Mouse (Mus musculus): Measurements from ENCODE around the gene Fcrl5. TPM values are rescaled to one million over a fixed set of nuclear protein-coding genes. Genes with fewer than 3 reads are reported as not detected.

Gene Fcrl5
- polyA plus RNA-seq, 1 experiment from 2014 or later = not detected

DNA sequence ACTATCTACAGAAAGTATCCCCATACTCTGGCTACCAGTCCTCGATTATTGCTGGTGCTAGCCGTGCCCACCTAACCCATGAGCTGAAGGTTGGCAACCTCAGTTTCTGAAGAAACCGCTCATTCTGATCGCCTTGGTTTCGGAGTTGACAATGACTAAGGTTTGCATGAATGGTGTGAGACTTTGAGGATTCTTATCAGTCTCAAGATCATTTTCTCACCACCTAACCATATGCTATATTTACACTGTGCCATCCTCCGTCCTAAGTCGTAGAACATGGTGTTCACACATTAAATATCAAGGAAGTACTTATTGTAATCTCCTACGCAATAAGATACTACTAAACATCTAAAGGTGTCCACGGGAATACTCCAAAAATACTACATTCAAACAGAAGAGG lies 88.1 kb downstream of the Fcrl5 start:
- Histone ChIP-seq H3K9ac (ENCODE audit: low read depth, low read length) (no peak overlapping the region), H3K27ac (no peak overlapping the region), H3K36me3 (ENCODE audit: insufficient read depth, low read length) (peaks cover 10% of the 10 kb centered on the region; the same call in 1 of the 2 replicates), H3K4me1 (replicated peaks; ENCODE audit: insufficient read depth, low read length) (0 out of 2 replicates have a peak, but pooled peaks cover 12% of the 10 kb centered on the region), H3K27me3 (ENCODE audit: insufficient read depth, low read length) (no peaks in the 10 kb centered on the region), H3K4me3 (replicated peaks; ENCODE audit: low read depth, low read length) (no peak overlapping the region), H3K9me3 (replicated peaks; ENCODE audit: low read length) (no peaks in the 10 kb centered on the region), H3K4me2 (ENCODE audit: low read length) (no peak overlapping the region)
- WGBS = 93% methylated on average over 9 of the region's 9 CpGs
- no peak for DNase-seq (ENCODE audit: low spot score)
- no peak for ATAC-seq (replicated peaks; ENCODE audit: low FRiP score, low read depth)
- no peak for TF ChIP-seq CTCF (IDR thresholded peaks at IDR 0.05; ENCODE audit: low read depth)

DNA sequence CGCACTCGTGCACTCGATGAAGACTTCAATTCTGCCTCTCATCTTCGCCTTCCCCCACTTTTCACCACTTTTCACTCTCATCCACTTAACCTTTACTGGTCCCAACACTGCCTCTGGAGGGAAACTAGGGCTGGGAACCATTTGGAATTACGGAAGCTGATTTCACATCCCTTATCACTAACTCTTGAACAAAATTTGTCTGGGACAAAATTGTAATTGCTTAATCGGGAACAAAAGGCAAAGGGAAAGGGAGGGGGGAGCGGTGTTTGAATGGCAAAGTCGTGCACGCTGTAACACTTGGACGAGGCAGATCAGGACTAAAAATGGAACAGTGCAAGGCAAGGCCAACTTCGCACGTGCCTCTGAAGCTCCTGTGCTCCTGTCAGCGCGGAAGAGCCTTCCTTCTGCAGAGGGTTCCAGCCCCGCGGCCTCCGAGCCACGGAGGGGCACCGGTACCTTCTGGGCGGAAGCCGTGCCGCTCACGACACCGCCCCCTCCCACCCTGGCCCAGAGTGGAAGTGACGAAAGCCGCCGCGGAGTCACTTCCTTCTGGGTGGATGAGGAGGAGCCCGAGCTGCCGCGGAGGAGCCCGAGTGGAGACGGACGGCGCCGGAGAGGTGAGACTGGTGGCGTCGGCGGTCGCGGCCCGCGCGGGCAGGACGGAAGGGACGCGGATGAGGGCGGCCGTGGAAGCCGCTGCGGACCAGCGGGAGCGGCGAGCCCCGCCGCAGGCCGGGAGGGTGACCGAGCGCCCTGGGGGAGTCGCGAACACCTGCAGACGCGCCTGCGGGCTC lies 89.7 kb downstream of the Fcrl5 start, which contains the start of gene Etv3:
Gene Etv3 (plus strand): TSS at position 365 of the 794 bp plus-strand sequence.
- DNase-seq (ENCODE audit: low spot score) (peak; percentile 93), ATAC-seq (replicated peaks; ENCODE audit: low FRiP score, low read depth) (peak; percentile 93)
- Histone ChIP-seq H3K4me2 (ENCODE audit: low read length) (peak within 1 kb of the TSS; percentile 67), H3K27ac (peak within 1 kb of the TSS; percentile 85), H3K36me3 (ENCODE audit: insufficient read depth, low read length) (peaks cover 23% of the 10 kb centered on the region), H3K27me3 (ENCODE audit: insufficient read depth, low read length) (no peaks in the 10 kb centered on the region), H3K9me3 (replicated peaks; ENCODE audit: low read length) (no peaks in the 10 kb centered on the region), H3K9ac (ENCODE audit: low read depth, low read length) (peak within 1 kb of the TSS; percentile 99), H3K4me3 (replicated peaks; ENCODE audit: low read depth, low read length) (peak within 1 kb of the TSS; percentile 99), H3K4me1 (replicated peaks; ENCODE audit: insufficient read depth, low read length) (0 out of 2 replicates have a peak, but pooled peaks cover 12% of the 10 kb centered on the region)
- 6% methylated on average over 61 of the region's 64 CpGs for WGBS
- TF ChIP-seq CTCF (IDR thresholded peaks at IDR 0.05; ENCODE audit: low read depth) = peak; percentile 14; the same call in 1 of the 2 replicates

DNA sequence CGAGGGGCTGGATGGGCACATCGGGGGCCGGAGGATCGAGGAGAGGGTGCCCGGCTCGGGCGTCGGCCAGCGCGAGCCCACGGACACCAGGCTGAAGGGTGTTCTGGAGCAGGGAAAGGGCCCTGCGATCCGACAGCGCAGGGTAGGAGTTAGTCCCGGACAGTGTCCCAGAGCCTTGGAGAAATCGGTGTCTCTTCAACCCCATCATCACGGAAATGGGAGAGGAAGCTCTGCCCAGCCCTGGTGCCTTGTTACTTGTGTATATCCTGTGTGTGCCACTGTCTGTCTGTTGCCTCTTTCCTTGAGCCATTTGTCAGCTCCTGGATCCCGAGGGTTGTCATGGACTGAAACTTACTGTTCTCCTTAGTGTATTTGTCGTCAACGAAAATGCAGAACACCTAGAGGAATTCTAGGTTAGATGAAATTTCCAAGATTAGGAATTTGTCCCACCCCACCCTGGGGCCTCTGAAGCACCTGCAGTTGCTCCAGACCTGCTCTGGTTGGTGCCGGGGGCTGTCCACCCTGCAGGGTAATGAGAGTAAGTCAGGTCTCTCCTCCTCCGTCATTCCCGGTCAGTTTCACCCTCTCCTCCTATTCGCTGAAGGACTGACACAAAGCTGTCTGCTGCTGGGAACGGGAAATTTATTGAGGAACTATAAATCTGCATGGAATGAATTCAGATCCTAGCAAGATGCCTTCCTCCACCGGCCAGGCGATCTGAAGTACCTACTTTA lies 90.4 kb downstream of the Fcrl5 start:
- peaks cover 28% of the 10 kb centered on the region for H3K36me3 ChIP-seq (ENCODE audit: insufficient read depth, low read length)
- 0 out of 2 replicates have a peak, but pooled peaks cover 12% of the 10 kb centered on the region for H3K4me1 ChIP-seq (replicated peaks; ENCODE audit: insufficient read depth, low read length)
- TF ChIP-seq CTCF (IDR thresholded peaks at IDR 0.05; ENCODE audit: low read depth) = no peak
- peak; percentile 46 for DNase-seq (ENCODE audit: low spot score)
- peak overlapping the region; percentile 99 for H3K9ac ChIP-seq (ENCODE audit: low read depth, low read length)
- peak overlapping the region; percentile 85 for H3K27ac ChIP-seq
- peak overlapping the region; percentile 99 for H3K4me3 ChIP-seq (replicated peaks; ENCODE audit: low read depth, low read length)
- ATAC-seq (replicated peaks; ENCODE audit: low FRiP score, low read depth) = peak; percentile 54
- WGBS = under 1% methylated on average over 27 of the region's 27 CpGs
- peak overlapping the region; percentile 67 for H3K4me2 ChIP-seq (ENCODE audit: low read length)
- no peaks in the 10 kb centered on the region for H3K9me3 ChIP-seq (replicated peaks; ENCODE audit: low read length)
- no peaks in the 10 kb centered on the region for H3K27me3 ChIP-seq (ENCODE audit: insufficient read depth, low read length)

DNA sequence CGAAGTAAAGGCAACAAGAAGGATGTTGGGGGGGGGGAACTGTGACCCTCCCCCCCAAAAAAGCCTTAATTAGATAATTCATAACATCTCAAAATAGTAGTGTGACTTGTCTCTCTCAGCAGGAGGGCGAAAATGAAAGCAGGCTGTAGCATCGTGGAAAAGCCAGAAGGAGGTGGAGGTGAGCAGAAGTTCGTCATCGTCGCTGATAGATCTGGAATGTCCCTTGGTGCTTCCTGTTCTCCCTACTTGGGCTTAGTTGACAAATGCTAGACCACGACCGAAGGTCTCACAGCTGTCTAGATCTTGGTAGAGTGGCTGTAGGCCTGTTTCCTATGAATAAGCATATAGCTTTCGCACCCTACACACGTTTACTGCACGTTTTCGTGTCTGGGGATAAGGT lies 91.6 kb downstream of the Fcrl5 start:
- Histone ChIP-seq H3K27ac (no peak overlapping the region), H3K4me2 (ENCODE audit: low read length) (no peak overlapping the region), H3K36me3 (ENCODE audit: insufficient read depth, low read length) (peaks cover 28% of the 10 kb centered on the region), H3K9me3 (replicated peaks; ENCODE audit: low read length) (no peaks in the 10 kb centered on the region), H3K9ac (ENCODE audit: low read depth, low read length) (no peak overlapping the region), H3K4me1 (replicated peaks; ENCODE audit: insufficient read depth, low read length) (0 out of 2 replicates have a peak, but pooled peaks cover 12% of the 10 kb centered on the region), H3K27me3 (ENCODE audit: insufficient read depth, low read length) (no peaks in the 10 kb centered on the region), H3K4me3 (replicated peaks; ENCODE audit: low read depth, low read length) (no peak overlapping the region)
- WGBS = 81% methylated on average over 12 of the region's 12 CpGs
- 0 out of 2 replicates have a peak, but pooled peaks have one; percentile 7 for TF ChIP-seq CTCF (IDR thresholded peaks at IDR 0.05; ENCODE audit: low read depth)
- no peak for DNase-seq (ENCODE audit: low spot score)
- no peak for ATAC-seq (replicated peaks; ENCODE audit: low FRiP score, low read depth)

DNA sequence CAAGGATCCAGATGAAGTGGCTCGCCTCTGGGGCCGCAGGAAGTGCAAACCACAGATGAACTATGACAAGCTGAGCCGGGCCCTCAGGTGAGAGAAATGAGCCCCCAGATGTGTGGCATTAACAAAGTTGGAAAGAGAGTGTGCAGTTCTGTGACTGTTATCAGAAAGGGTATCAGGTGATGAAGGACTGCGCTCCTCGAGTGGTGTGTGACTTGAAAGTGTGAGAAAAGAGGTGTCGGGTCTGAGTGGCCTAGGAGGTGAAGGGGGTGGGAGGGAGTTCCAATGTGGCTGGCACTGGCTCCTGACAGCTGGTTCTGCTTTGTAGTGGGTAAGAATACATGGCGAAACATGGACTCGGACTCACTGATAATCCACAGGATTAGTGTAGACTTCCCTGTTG lies 92.4 kb downstream of the Fcrl5 start:
- Histone ChIP-seq H3K4me1 (replicated peaks; ENCODE audit: insufficient read depth, low read length) (0 out of 2 replicates have a peak, but pooled peaks cover 12% of the 10 kb centered on the region), H3K4me2 (ENCODE audit: low read length) (no peak overlapping the region), H3K4me3 (replicated peaks; ENCODE audit: low read depth, low read length) (no peak overlapping the region), H3K27ac (no peak overlapping the region), H3K9me3 (replicated peaks; ENCODE audit: low read length) (no peaks in the 10 kb centered on the region), H3K9ac (ENCODE audit: low read depth, low read length) (no peak overlapping the region), H3K27me3 (ENCODE audit: insufficient read depth, low read length) (no peaks in the 10 kb centered on the region), H3K36me3 (ENCODE audit: insufficient read depth, low read length) (peaks cover 32% of the 10 kb centered on the region)
- no peak for ATAC-seq (replicated peaks; ENCODE audit: low FRiP score, low read depth)
- no peak for TF ChIP-seq CTCF (IDR thresholded peaks at IDR 0.05; ENCODE audit: low read depth)
- DNase-seq (ENCODE audit: low spot score) = no peak
- 80% methylated on average over 6 of the region's 8 CpGs for WGBS

DNA sequence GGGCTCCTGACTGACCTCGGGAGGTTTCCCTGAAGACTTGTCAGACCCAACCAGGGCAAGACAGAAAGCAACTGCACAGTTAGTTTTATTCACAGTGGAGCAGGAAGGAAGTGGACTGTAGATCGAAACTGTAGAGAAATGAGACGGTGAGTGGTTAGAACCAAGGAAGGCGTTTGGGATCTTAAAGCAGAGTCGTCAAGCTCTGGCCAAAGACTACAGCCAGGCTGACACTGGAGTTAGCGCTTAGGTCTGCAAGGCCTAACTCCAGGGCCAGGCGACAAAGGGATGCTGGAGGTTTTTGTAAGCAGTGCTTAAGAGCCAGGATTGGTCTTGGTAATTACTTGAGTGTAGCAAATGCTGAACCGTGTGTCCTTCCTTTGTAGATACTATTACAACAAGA lies 93.3 kb downstream of the Fcrl5 start:
- H3K36me3 ChIP-seq (ENCODE audit: insufficient read depth, low read length) = peaks cover 40% of the 10 kb centered on the region

More for the DNA sequence above, 93.3 kb downstream of the Fcrl5 start:
- ATAC-seq (replicated peaks; ENCODE audit: low FRiP score, low read depth) (no peak), DNase-seq (ENCODE audit: low spot score) (no peak)
- no peaks in the 10 kb centered on the region for H3K27me3 ChIP-seq (ENCODE audit: insufficient read depth, low read length)
- no peak overlapping the region for H3K4me3 ChIP-seq (replicated peaks; ENCODE audit: low read depth, low read length)
- 86% methylated on average over 8 of the region's 8 CpGs for WGBS
- TF ChIP-seq CTCF (IDR thresholded peaks at IDR 0.05; ENCODE audit: low read depth) = no peak
- no peak overlapping the region for H3K9ac ChIP-seq (ENCODE audit: low read depth, low read length)
- H3K4me1 ChIP-seq (replicated peaks; ENCODE audit: insufficient read depth, low read length) = 0 out of 2 replicates have a peak, but pooled peaks cover 12% of the 10 kb centered on the region
- H3K9me3 ChIP-seq (replicated peaks; ENCODE audit: low read length) = no peaks in the 10 kb centered on the region
- H3K27ac ChIP-seq = no peak overlapping the region
- no peak overlapping the region for H3K4me2 ChIP-seq (ENCODE audit: low read length)

Measured in kidney, postnatal 0 days (tissue).